Mouse (Mus musculus) olfactory bulb, adult 2 months (tissue): Measurements from ENCODE around the gene Tmem81. TPM values are rescaled to one million over a fixed set of nuclear protein-coding genes. Genes with fewer than 3 reads are reported as not detected.

Experiments
- H3K27ac ChIP-seq: fragments of 200-500 bp; 2 replicates; pipeline ENCODE4 v1.5.1; 2012; ENCODE audit warnings: low read depth, low read length; ENCODE audit not compliant: insufficient read depth
- H3K4me1 ChIP-seq: fragments of 200-500 bp; 2 replicates; pipeline ENCODE4 v1.6.1; 2012; ENCODE audit warnings: low read length; ENCODE audit not compliant: control insufficient read depth, insufficient read depth
- H3K4me3 ChIP-seq: fragments of 200-500 bp; 2 replicates; pipeline ENCODE4 v1.5.1; 2012; ENCODE audit warnings: mild to moderate bottlenecking, low read depth, low read length, moderate library complexity; ENCODE audit not compliant: insufficient read depth
- CTCF ChIP-seq: fragments of 200-500 bp; IDR thresholded peaks from 2 replicates; pipeline ENCODE4 v1.5.1; 2012; ENCODE audit warnings: low read depth, mild to moderate bottlenecking, low read length, moderate library complexity; ENCODE audit not compliant: insufficient read depth
- POLR2A ChIP-seq: fragments of 200-500 bp; IDR thresholded peaks from 2 replicates; pipeline ENCODE4 v1.6.1; 2012; ENCODE audit warnings: mild to moderate bottlenecking, low read depth, low read length, moderate library complexity; ENCODE audit not compliant: insufficient read depth
- WGBS: fragments of 180-500 bp; shearing (Covaris S2); methylation state at CpG from one replicate; pipeline ENCODE4 v1.1.7; 2018; 5-methylcytosine and 5-hydroxymethylcytosine counted together
- polyA plus RNA-seq: library from polyadenylated mRNA; stranded (reverse); fragments of >200 nt; gene quantifications from 2 replicates; pipeline ENCODE4 v1.2.4, GENCODE M21; 2012; ENCODE audit warnings: low replicate concordance; ENCODE audit not compliant: missing spikeins, insufficient read depth, insufficient read length

Tmem81 gene
- polyA plus RNA-seq, 1 experiment, result not detected

DNA sequence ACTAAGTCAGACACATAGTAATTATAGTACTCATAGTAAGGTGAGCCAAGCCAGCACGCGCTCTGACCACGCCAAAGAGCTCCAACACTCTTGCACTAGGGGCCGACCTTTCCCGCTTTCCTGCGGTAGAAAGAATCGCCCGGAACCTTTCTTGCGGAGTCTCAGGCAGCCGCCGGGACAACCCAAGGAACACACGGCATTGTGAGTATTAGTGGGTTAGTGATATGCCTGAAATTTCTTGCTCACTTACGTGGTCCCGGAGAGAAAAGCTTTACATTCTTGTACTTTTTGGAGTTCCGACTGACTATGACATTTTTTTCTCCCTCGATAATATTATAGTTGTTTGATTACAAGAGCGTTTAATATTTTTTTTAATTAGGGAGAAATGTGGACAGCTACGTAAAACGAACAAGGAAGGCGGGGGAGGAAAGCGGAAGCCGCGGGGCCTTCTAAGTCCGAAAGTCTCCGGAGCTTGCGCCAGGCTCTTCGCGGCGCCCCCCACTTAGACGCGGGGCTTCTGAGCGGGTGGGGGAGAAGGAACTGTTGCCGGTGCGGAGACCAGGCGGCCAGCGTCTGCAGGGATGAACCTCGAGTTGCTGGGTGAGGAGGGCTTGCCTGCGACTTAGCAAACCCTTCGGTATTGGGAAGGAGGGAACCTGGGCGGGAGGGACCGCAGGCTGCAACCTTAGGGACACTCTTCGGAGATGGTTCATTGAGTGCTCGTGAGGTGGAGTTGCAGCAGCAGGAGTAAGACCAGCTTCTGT lies 28.9 kb upstream of the Tmem81 start, which contains the start of gene Rbbp5:
Rbbp5 (plus strand) TSS at position 438 of the 764 bp plus-strand sequence.
- peaks cover 2% of the 10 kb centered on the region; the same call in 1 of the 2 replicates for H3K4me1 ChIP-seq
- under 1% methylated on average over 43 of the region's 43 CpGs for WGBS
- H3K27ac ChIP-seq, result peak within 1 kb of the TSS; percentile 80; the same call in 1 of the 2 replicates
- TF ChIP-seq POLR2A (peak; percentile 19; the same call in 1 of the 2 replicates), CTCF (no peak)
- H3K4me3 ChIP-seq, result peak within 1 kb of the TSS; percentile 96

DNA sequence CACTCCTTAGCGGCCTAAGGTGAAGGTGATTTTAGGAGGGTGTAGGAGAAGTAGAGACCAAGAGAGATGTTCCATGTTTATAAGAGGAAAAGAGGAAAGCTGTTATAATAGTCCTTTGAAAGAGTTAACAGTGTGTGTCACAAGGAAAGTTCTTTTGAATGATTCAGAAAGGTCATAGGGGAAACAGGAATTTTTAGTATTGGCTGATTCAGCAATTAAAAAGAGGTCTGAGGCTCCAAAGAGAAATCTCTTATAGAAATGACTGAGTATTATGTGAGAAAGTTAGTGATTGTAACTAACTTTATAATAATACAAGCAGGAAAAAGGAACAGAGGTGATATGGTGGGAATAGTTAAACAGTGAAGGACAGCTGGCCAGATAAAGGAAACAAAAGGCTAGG lies 26.6 kb upstream of the Tmem81 start:
- no peak for TF ChIP-seq CTCF
- TF ChIP-seq POLR2A, result no peak
- H3K27ac ChIP-seq, result no peak overlapping the region
- peaks cover 2% of the 10 kb centered on the region; the same call in 1 of the 2 replicates for H3K4me1 ChIP-seq
- no peak overlapping the region for H3K4me3 ChIP-seq
- WGBS, result 91% methylated on average over 1 of the region's 1 CpGs

DNA sequence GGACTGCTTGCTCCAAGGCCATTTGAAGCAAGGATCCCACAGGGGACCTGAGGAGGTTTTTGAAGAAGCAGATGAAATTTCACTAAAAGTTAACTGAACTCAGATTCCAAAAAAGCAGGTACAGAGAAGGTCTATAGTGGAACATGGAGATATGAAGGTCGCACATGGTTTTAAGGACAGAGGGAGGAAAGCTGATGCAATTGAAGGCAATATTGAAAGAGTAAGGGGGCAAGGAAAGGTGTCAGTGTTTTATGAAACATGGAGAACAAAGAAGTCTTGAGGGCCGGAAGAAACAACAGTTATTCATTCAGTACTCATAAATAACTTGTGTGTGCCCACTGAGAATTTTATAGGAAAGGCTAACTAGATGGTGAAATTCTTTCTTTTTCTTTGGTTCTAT lies 24.4 kb upstream of the Tmem81 start:
- H3K4me3 ChIP-seq, result no peak overlapping the region
- H3K27ac ChIP-seq, result no peak overlapping the region
- no peak for TF ChIP-seq CTCF
- TF ChIP-seq POLR2A, result no peak
- H3K4me1 ChIP-seq, result peaks cover 2% of the 10 kb centered on the region; the same call in 1 of the 2 replicates
- 69% methylated on average over 2 of the region's 2 CpGs for WGBS

DNA sequence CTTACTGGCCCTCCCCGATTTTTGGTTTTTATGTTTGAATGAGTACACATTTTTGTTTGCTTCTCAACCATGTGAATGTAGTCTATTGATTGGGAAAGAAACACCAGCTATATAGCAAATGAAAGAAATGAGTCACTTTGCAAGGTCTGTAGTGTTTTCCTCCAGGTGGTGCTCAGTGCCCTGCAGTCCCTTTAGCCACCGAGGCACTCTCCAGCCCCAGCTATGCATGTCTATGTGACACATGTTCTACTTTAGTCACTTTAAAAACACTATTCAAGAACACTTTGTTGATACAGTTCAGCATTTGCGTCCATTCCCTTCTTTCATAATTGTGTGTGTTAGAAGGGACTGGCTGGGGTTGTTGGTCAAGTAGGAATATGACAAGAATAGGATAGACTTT lies 22.8 kb upstream of the Tmem81 start:
- no peak for TF ChIP-seq POLR2A
- no peak for TF ChIP-seq CTCF
- Histone ChIP-seq H3K4me1 (no peaks in the 10 kb centered on the region), H3K27ac (no peak overlapping the region), H3K4me3 (no peak overlapping the region)
- 82% methylated on average over 3 of the region's 3 CpGs for WGBS

DNA sequence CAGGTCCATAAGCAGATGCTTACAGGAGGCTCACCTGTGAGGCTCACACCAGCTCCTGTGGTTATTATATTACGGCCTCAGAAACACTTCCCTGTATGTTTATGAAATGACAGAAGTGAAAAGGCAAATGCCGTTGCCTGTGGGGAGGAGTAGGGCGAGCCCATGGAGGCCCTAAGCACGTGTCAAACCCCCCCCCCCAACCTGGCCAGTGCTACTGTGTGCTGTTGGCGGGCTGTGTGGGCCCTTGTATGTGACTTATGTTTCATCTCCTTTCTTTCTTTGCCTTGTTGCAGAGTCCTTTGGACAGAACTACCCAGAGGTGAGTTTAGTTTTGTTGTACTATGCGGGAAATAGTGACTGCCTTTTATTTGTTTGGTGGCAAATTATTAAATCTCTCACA lies 22.3 kb upstream of the Tmem81 start:
- Histone ChIP-seq H3K4me1 (no peaks in the 10 kb centered on the region), H3K4me3 (no peak overlapping the region), H3K27ac (no peak overlapping the region)
- TF ChIP-seq CTCF (no peak), POLR2A (no peak)
- 90% methylated on average over 6 of the region's 6 CpGs for WGBS

DNA sequence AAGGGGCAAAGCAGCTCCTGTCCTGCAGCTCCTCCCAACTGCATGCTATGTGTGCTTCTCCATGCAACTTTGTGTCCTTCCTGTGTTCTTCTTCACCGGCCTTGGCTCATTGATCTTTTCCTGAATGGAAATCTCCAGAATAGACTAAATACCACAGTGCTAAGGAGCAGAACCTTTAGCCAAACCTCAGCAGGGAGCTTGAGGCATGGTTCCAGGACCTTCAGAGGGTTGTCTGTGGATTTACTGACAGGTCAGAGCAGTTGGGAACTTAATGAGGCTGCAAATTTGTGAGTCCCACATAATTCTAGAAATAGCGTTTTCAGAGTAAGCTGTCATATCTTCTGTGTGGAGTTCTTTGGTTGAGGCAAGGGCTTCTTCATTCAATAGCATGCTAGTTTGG lies 5.5 kb upstream of the Tmem81 start:
- Histone ChIP-seq H3K4me1 (no peaks in the 10 kb centered on the region), H3K27ac (no peak overlapping the region), H3K4me3 (no peak overlapping the region)
- WGBS, result 52% methylated on average over 2 of the region's 2 CpGs
- no peak for TF ChIP-seq CTCF
- no peak for TF ChIP-seq POLR2A

DNA sequence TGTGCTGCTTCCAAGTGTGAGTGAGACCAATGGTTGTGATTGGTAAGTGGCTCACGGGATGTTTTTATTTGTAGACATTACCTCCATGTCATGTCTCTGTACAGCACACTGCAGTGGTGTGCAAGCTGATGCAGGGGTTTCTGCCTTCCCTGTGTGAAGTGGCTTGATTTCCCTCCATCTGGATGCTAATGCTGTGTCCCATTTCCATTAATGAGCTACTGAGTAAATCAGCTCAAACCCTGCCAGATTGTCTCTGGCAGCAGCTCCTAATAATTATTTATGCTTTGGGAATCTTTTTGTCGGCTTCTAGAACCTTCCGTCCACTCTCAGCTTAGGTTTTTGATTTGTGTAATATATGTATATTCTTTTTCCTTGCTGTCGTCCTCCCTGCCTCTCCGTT lies 875 bp upstream of the Tmem81 start:
- WGBS, result 37% methylated on average over 5 of the region's 5 CpGs
- Histone ChIP-seq H3K4me3 (no peak overlapping the region), H3K27ac (peak overlapping the region; percentile 36; the same call in 1 of the 2 replicates), H3K4me1 (no peaks in the 10 kb centered on the region)
- TF ChIP-seq POLR2A, result no peak
- TF ChIP-seq CTCF, result no peak

DNA sequence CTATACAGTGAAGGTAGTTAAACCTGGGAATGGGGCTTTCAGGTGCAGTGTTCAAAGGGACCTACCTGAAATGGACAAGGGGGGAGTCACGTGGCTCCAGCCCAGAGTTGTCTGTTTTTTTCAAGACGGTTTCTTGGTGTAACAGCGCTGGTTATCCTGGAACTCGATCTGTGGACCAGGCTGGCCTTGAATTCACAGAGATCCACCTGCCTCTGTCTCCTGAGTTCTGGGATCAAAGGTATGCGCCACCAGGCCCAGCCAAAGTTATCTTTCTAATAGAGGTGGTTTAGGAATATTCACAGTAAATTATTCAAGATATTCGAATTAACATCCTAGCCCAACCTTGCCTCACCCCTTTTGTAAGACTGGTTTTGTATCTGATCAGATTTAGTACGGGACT lies 626 bp downstream of the Tmem81 start:
- 95% methylated on average over 7 of the region's 7 CpGs for WGBS
- H3K4me3 ChIP-seq, result no peak overlapping the region
- 0 out of 2 replicates have a peak overlapping the region, but pooled peaks have one; percentile 20 for H3K27ac ChIP-seq
- TF ChIP-seq POLR2A (no peak), CTCF (no peak)
- peaks cover 3% of the 10 kb centered on the region; the same call in 1 of the 2 replicates for H3K4me1 ChIP-seq

DNA sequence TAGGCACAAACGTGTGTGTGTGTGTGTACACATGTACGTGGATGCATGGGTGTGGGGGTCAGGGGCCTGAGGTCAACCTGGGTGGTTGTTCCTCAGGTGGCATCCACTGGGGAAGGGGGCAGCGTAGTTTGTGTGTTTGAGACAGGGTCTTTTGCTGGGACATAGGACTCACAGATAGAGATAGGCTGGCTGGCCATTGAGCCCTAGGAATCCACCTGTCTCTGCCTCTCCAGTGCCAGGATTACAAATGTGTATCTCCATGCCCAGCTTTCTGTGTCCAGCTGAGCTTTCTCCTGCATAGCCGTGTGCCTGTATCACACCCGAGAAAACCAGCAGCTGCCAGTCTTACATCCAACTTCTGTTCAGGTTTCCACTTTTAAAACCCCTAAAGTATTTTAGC lies 3.7 kb downstream of the Tmem81 start:
- no peak overlapping the region for H3K27ac ChIP-seq

More for the DNA sequence above, 3.7 kb downstream of the Tmem81 start:
- 84% methylated on average over 5 of the region's 5 CpGs for WGBS
- Histone ChIP-seq H3K4me3 (no peak overlapping the region), H3K4me1 (peaks cover 5% of the 10 kb centered on the region; the same call in 1 of the 2 replicates)
- TF ChIP-seq POLR2A, result no peak
